Mouse (Mus musculus): ENCODE results near the gene Map3k19. TPM values are rescaled to one million over a fixed set of nuclear protein-coding genes. Genes with fewer than 3 reads are reported as not detected.

The Map3k19 gene
- total RNA-seq, 1 experiment from 2014 or later = 0.15 TPM

- no peak for DNase-seq
Measured at GRCm38 (mm10) chr1:127796752-127797151, 58.1 kb downstream of the Map3k19 start.

DNA sequence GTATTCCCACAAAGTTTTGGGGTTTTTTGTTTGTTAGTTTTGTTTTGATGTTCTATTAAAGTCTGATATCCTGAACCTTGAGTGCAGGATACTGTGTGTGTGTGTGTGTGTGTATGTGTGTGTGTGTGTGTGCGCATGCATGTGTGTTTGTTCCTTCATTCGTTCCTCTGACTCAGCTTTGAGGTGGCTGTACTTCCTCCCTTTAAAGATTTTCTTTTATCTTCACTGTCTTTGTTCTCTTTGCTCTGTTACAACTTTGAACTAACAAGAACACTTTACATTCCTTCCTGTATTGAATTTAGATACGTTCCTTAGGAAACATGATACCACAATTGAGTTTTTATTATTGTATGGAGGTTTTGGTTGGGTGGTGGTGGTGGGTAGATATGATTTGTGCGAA, 58.5 kb downstream of the Map3k19 start:
- DNase-seq = no peak

DNA sequence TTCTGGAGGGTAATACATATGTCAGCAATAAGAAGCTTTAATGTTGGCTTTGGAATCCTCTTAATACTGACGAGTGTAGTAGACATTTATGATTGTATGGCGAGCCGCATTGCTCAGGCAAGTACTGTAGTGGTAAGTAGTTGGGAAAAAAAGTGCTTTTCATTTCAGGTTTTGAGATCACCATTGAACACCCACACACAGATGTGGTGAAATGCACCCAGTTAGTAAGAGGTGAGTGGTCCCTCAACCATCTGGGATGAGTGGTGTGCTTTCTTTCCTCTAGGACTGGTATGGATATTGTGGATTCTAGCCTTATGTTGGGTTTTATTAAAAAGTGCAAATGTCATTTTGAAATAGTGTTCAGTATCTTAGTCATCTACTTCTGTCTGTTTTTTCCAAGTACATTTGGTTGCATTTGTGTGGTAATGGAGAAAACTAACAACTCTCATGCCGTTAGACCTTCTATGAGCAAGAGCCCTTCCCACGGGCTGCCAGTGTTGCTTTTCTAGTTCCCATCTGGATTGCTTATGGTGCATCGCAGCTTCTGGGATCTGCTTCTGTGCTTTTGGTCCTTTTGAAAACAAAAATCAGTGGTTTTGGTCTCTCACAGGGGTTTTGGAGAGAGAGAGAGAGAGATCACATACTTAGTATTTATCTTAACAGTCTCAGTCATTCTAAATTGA, 59.6 kb downstream of the Map3k19 start:
- DNase-seq = no peak

GRCm38 (mm10) chr1:127793459-127793858, 61.4 kb downstream of the Map3k19 start:
- no peak for DNase-seq

- DNase-seq = no peak
Measured at GRCm38 (mm10) chr1:127788943-127789342, 65.9 kb downstream of the Map3k19 start.

DNA sequence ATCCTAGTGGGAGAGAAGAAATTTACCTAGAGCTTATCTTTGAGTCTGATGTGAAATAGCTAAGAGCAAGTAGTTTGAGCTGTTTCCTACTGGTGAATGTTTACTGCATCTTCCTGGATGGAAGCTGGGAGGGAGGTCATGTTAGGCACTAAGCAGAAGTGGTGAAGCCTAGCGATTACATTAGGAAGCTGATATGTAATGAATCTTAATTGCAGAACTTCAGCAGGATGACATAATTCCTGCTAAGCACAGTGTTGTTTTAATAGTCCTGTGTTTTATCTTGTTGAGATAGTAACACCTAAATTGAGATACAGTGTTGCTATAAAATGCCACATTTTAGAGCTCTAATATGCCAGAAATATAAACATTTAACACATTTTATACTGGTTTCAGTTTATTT, 68.9 kb downstream of the Map3k19 start:
- no peak for DNase-seq

DNA sequence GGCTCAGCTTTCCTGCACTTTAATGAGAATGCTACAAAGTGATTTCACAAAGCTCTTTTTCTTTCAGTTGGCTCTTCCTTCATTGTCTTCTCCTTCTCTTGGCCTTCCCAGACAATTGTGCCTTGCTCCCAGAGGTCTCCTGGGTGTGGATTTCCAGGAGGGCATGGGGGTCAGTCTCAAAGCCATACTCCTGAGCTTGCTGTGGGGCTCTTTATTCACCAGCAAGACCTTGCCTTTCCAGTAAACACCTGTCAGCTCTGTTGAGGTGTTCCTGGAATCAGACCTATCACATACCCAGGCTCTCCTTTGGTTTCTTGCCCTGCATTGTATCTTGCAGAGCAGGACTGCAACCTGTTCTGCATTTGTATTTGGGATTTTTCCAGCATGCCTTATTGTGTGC, 71.0 kb downstream of the Map3k19 start:
- no peak for DNase-seq

- no peak for DNase-seq
Measured at GRCm38 (mm10) chr1:127780849-127781248, 74.0 kb downstream of the Map3k19 start.

GRCm38 (mm10) chr1:127780142-127780541, 74.7 kb downstream of the Map3k19 start:
- no peak for DNase-seq

- DNase-seq = no peak
Measured at GRCm38 (mm10) chr1:127778611-127779010, 76.2 kb downstream of the Map3k19 start.

DNA sequence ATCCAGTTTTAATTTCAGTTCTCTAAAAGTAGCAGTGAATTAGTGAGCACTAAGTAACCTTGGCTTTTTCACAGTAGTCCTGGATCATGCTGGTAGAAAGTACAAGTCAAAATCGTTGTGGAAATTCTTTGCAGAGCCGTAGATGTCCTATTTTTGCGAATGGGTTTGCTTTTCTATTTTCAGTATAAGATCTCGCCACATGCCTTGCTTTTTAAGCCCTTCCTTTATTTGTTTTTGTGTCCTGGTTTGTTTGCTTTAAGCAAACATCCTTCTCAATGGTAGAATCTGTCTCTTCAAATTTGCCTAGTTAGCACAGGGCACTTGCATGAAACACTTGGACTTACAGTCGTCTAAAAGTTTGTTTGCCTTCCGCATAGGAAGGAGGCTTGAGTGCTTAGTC, 78.6 kb downstream of the Map3k19 start:
- no peak for DNase-seq

DNA sequence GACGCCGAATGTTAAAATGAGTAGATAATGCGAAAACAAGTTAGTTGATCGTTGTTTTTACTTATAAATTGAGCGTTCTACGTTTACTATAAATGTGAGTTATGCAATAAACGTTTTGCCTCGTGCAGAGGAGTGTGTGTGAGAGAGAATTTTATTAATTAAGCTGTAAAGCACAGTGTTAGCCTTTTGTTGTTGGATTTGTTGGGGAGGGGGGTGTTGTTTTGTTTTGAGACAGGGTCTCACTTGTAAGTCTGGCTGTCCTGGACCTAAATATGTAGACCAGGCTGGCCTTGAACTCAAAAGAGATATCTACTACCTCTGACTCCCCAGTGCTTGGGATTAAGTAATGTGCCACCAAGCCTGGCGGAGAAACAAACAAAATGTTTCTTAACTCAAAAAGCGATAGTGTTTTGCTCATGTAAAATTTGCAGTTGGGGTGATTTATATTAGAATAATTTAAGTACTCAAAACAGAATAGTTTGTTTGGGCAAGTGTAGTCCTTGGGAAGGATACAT, 79.6 kb downstream of the Map3k19 start:
- no peak for DNase-seq

DNA sequence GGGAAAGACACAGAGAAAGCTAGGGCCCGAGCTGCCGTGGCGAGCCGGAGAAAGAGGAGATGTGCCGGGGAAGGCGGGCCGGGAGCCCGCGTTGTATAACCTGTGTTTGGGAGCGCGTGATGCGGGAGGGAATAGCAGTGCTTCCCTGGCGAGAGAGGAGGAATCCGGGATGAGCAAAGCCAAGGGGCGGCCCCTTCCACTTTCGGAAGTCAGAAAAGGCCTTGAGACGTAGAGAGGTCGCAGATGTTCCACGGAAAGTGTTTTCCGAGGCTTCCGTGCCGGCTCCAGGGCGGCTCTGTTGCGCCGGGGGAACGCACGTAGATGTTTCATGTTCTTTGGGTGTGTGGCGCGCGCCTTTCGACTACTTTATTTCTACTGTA, 80.3 kb downstream of the Map3k19 start:
- DNase-seq = peak; percentile 56

DNA sequence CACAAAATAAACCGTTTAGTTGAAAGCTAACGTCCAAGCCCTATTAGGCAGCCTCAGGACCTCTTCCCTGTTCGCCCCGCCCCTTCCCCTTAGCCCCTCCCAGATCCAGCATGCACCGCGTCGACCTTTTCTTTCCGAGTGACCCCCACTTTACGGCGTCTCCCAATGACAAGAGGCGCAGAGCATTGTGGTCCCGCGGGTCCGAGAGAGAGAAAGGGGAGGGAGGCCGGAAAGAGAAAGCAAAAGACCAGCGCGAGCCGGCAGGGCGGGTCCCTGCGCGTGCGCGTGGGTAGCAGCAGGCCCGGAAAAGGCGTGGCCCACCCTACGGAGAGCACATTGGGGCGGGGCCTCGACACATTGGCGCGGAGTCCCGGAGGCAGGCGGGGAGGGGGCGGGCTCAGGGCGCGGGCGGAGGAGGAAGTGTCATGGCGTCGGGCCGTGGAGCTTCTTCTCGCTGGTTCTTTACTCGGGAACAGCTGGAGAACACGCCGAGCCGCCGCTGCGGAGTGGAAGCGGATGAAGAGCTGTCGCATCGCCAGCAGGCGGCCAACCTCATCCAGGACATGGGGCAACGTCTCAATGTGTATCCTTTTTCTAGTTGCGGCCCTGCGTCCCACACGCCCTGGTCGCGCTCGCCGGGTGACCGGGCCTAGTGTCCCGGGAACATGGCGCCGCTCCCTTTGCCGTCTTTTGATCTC, 80.9 kb downstream of the Map3k19 start, which contains the start of gene Ccnt2:
Gene Ccnt2, plus strand, starts transcription at position 362 of the 698 bp plus-strand sequence.
- DNase-seq = peak; percentile 99

- no peak for DNase-seq
Measured at GRCm38 (mm10) chr1:127773198-127773802, 81.5 kb downstream of the Map3k19 start.

GRCm38 (mm10) chr1:127766741-127767140, 88.1 kb downstream of the Map3k19 start:
- DNase-seq = no peak

- DNase-seq = no peak
Measured at GRCm38 (mm10) chr1:127765468-127765867, 89.4 kb downstream of the Map3k19 start.

Other genes starting within 250 kb of the Map3k19 start
- gene Tmem163, start 175.5 kb downstream of the Map3k19 start, total RNA-seq (2021) = not detected in 2 replicates
- not detected in 2 replicates for gene Acmsd, start 125.6 kb downstream of the Map3k19 start, total RNA-seq (2021)
- 49.4 and 56.7 TPM in 2 replicates for gene Ccnt2, start 80.9 kb downstream of the Map3k19 start, total RNA-seq (2021)
- gene Rab3gap1, start 13.7 kb upstream of the Map3k19 start, total RNA-seq (2021) = 53.7 and 53.8 TPM in 2 replicates
- gene Zranb3, start 248.0 kb upstream of the Map3k19 start, total RNA-seq (2021) = 5.0 and 7.9 TPM in 2 replicates
- 79.0 and 90.1 TPM in 2 replicates for gene R3hdm1, start 248.3 kb upstream of the Map3k19 start, total RNA-seq (2021)

All from adrenal gland, postnatal 25 days (tissue).